Mouse (Mus musculus) gastrocnemius, postnatal 36 days (tissue): ENCODE results near the gene Lypd6b. TPM values are rescaled to one million over a fixed set of nuclear protein-coding genes. Genes with fewer than 3 reads are reported as not detected.

ENCODE experiments used
- DNase-seq, 2 experiments: peaks; one replicate each; pipeline ENCODE4 v3.0.0; 2022
- intact Hi-C: fragments of 180-260 bp; cut with DNase I; formaldehyde crosslinking; loops from one replicate; pipeline ENCODE4 v1.15.1; 2025
- total RNA-seq, 2 experiments: library from RNA; stranded (reverse); gene quantifications; 2 replicates each; pipeline ENCODE4 v1.2.3; 2021

The Lypd6b gene
- total RNA-seq, 2 experiments from 2014 or later: not detected

- intact Hi-C loops: no loop called here
- no peak for DNase-seq
Observed at GRCm38 (mm10) chr2:49816549-49816948, 29.1 kb downstream of the Lypd6b start.

- no peak for DNase-seq
- intact Hi-C loops: no loop called here
Observed at GRCm38 (mm10) chr2:49817151-49817550, 29.7 kb downstream of the Lypd6b start.

GRCm38 (mm10) chr2:49818126-49818525 is 30.6 kb downstream of the Lypd6b start:
- no peak for DNase-seq
- intact Hi-C loops: no loop called here

- no peak for DNase-seq
- intact Hi-C loops: no loop called here
Observed at GRCm38 (mm10) chr2:49822312-49822711, 34.8 kb downstream of the Lypd6b start.

GRCm38 (mm10) chr2:49825588-49825987 is 38.1 kb downstream of the Lypd6b start:
- intact Hi-C loops: no loop called here
- DNase-seq: no peak

- intact Hi-C loops: no loop called here
- no peak for DNase-seq
Observed at GRCm38 (mm10) chr2:49827756-49828155, 40.3 kb downstream of the Lypd6b start.

- no peak for DNase-seq
- intact Hi-C loops: no loop called here
Observed at GRCm38 (mm10) chr2:49830369-49830768, 42.9 kb downstream of the Lypd6b start.

- DNase-seq: no peak
- intact Hi-C loops: no loop called here
Observed at GRCm38 (mm10) chr2:49832277-49832803, 44.9 kb downstream of the Lypd6b start.

- intact Hi-C loops: no loop called here
- DNase-seq: no peak
Observed at GRCm38 (mm10) chr2:49837454-49838059, 50.1 kb downstream of the Lypd6b start.

- DNase-seq: peak in 1 of 2 experiments; percentile 6
- intact Hi-C loops: no loop called here
Observed at GRCm38 (mm10) chr2:49838611-49839010, 51.1 kb downstream of the Lypd6b start.

GRCm38 (mm10) chr2:49840573-49840972 is 53.1 kb downstream of the Lypd6b start:
- DNase-seq: peak in 1 of 2 experiments; percentile 20
- intact Hi-C loops: no loop called here

- no peak for DNase-seq
- intact Hi-C loops: no loop called here
Observed at GRCm38 (mm10) chr2:49841089-49841488, 53.6 kb downstream of the Lypd6b start.

GRCm38 (mm10) chr2:49845104-49845503 is 57.6 kb downstream of the Lypd6b start:
- intact Hi-C loops: no loop called here
- no peak for DNase-seq

GRCm38 (mm10) chr2:49846097-49846496 is 58.6 kb downstream of the Lypd6b start:
- intact Hi-C loops: no loop called here
- no peak for DNase-seq

GRCm38 (mm10) chr2:49846880-49847279 is 59.4 kb downstream of the Lypd6b start:
- no peak for DNase-seq
- intact Hi-C loops: no loop called here

- DNase-seq: no peak
- intact Hi-C loops: no loop called here
Observed at GRCm38 (mm10) chr2:49847831-49848230, 60.3 kb downstream of the Lypd6b start.

GRCm38 (mm10) chr2:49849771-49850170 is 62.3 kb downstream of the Lypd6b start:
- DNase-seq: no peak
- intact Hi-C loops: no loop called here

GRCm38 (mm10) chr2:49851977-49852376 is 64.5 kb downstream of the Lypd6b start:
- intact Hi-C loops: no loop called here
- no peak for DNase-seq

GRCm38 (mm10) chr2:49856161-49856564 is 68.7 kb downstream of the Lypd6b start:
- intact Hi-C loops: no loop called here
- DNase-seq: no peak

- intact Hi-C loops: no loop called here
- no peak for DNase-seq
Observed at GRCm38 (mm10) chr2:49856584-49856983, 69.1 kb downstream of the Lypd6b start.

- intact Hi-C loops: no loop called here
- DNase-seq: no peak
Observed at GRCm38 (mm10) chr2:49860219-49860962, 72.9 kb downstream of the Lypd6b start.
